Mouse (Mus musculus) embryonic facial prominence, embryonic 12.5 days (tissue): ENCODE data around the gene Ehf. TPM values are rescaled to one million over a fixed set of nuclear protein-coding genes. Genes with fewer than 3 reads are reported as not detected.

Source experiments
- polyA plus RNA-seq: library from polyadenylated mRNA; unstranded; fragments of >200 nt; fragmentation: Nextera tagmentation; extraction: Ambion mirVana; gene quantifications from 2 replicates; pipeline ENCODE4 v1.2.1, GENCODE M21; 2016

Ehf gene
- polyA plus RNA-seq, 1 experiment from 2014 or later: 1.9 TPM

Other genes with a start within 250 kb of the Ehf start
- 40.1 and 43.8 TPM in 2 replicates for gene Pdhx, start 229.8 kb downstream of the Ehf start, polyA plus RNA-seq
- gene Apip, start 229.6 kb downstream of the Ehf start, polyA plus RNA-seq: 78.1 and 79.2 TPM in 2 replicates
- 0.75 and 0.90 TPM in 2 replicates for gene Elf5, start 108.4 kb upstream of the Ehf start, polyA plus RNA-seq
- gene Cat, start 181.9 kb upstream of the Ehf start, polyA plus RNA-seq: 82.4 and 85.3 TPM in 2 replicates